Mouse (Mus musculus): ENCODE results near the gene Gabrd. TPM values are rescaled to one million over a fixed set of nuclear protein-coding genes. Genes with fewer than 3 reads are reported as not detected.

Gabrd gene
- polyA plus RNA-seq, 1 experiment from 2014 or later, result 0.18 TPM

GRCm38 (mm10) chr4:155401121-155401520, 3.2 kb upstream of the Gabrd start:
- Histone ChIP-seq H3K9ac (ENCODE audit: low read length) (no peak overlapping the region), H3K4me2 (ENCODE audit: low read length) (no peak overlapping the region), H3K9me3 (ENCODE audit: control insufficient read depth, low read length) (no peaks in the 10 kb centered on the region; the same call in 1 of the 2 replicates), H3K4me1 (replicated peaks; ENCODE audit: control insufficient read depth, insufficient read depth, low read length) (0 out of 2 replicates have a peak, but pooled peaks cover 5% of the 10 kb centered on the region), H3K27me3 (replicated peaks; ENCODE audit: control insufficient read depth, insufficient read depth, low read length) (peaks cover 26% of the 10 kb centered on the region), H3K4me3 (ENCODE audit: low read depth, low read length) (no peak overlapping the region), H3K36me3 (ENCODE audit: control insufficient read depth, insufficient read depth, low read length) (no peaks in the 10 kb centered on the region), H3K27ac (ENCODE audit: low read depth) (no peak overlapping the region)
- DNase-seq (ENCODE audit: low spot score) (no peak), ATAC-seq (replicated peaks; ENCODE audit: low FRiP score, low TSS enrichment, low read depth) (no peak)
- 68% methylated on average over 7 of the region's 7 CpGs for WGBS

GRCm38 (mm10) chr4:155398222-155398540, 269 bp upstream of the Gabrd start:
- Histone ChIP-seq H3K4me1 (replicated peaks; ENCODE audit: control insufficient read depth, insufficient read depth, low read length) (0 out of 2 replicates have a peak, but pooled peaks cover 5% of the 10 kb centered on the region), H3K4me3 (ENCODE audit: low read depth, low read length) (peak overlapping the region; percentile 33), H3K9ac (ENCODE audit: low read length) (no peak overlapping the region), H3K9me3 (ENCODE audit: control insufficient read depth, low read length) (no peaks in the 10 kb centered on the region), H3K27ac (ENCODE audit: low read depth) (no peak overlapping the region), H3K27me3 (replicated peaks; ENCODE audit: control insufficient read depth, insufficient read depth, low read length) (peaks cover 26% of the 10 kb centered on the region), H3K36me3 (ENCODE audit: control insufficient read depth, insufficient read depth, low read length) (no peaks in the 10 kb centered on the region), H3K4me2 (ENCODE audit: low read length) (peak overlapping the region; percentile 71)
- 1% methylated on average over 9 of the region's 9 CpGs for WGBS
- ATAC-seq (replicated peaks; ENCODE audit: low FRiP score, low TSS enrichment, low read depth), result 0 out of 2 replicates have a peak, but pooled peaks have one; percentile 5
- peak; percentile 53 for DNase-seq (ENCODE audit: low spot score)

GRCm38 (mm10) chr4:155396751-155397150, 1.2 kb downstream of the Gabrd start:
- Histone ChIP-seq H3K4me2 (ENCODE audit: low read length) (no peak overlapping the region), H3K27me3 (replicated peaks; ENCODE audit: control insufficient read depth, insufficient read depth, low read length) (peaks cover 26% of the 10 kb centered on the region), H3K36me3 (ENCODE audit: control insufficient read depth, insufficient read depth, low read length) (no peaks in the 10 kb centered on the region), H3K4me1 (replicated peaks; ENCODE audit: control insufficient read depth, insufficient read depth, low read length) (0 out of 2 replicates have a peak, but pooled peaks cover 5% of the 10 kb centered on the region), H3K9me3 (ENCODE audit: control insufficient read depth, low read length) (no peaks in the 10 kb centered on the region), H3K27ac (ENCODE audit: low read depth) (no peak overlapping the region), H3K4me3 (ENCODE audit: low read depth, low read length) (no peak overlapping the region), H3K9ac (ENCODE audit: low read length) (no peak overlapping the region)
- ATAC-seq (replicated peaks; ENCODE audit: low FRiP score, low TSS enrichment, low read depth), result no peak
- DNase-seq (ENCODE audit: low spot score), result no peak
- 91% methylated on average over 4 of the region's 4 CpGs for WGBS

GRCm38 (mm10) chr4:155395471-155395870, 2.4 kb downstream of the Gabrd start:
- H3K27ac ChIP-seq (ENCODE audit: low read depth), result no peak overlapping the region
- no peak for DNase-seq (ENCODE audit: low spot score)
- WGBS, result 92% methylated on average over 5 of the region's 5 CpGs
- no peak overlapping the region for H3K4me3 ChIP-seq (ENCODE audit: low read depth, low read length)
- 0 out of 2 replicates have a peak, but pooled peaks cover 5% of the 10 kb centered on the region for H3K4me1 ChIP-seq (replicated peaks; ENCODE audit: control insufficient read depth, insufficient read depth, low read length)
- H3K4me2 ChIP-seq (ENCODE audit: low read length), result no peak overlapping the region
- H3K36me3 ChIP-seq (ENCODE audit: control insufficient read depth, insufficient read depth, low read length), result no peaks in the 10 kb centered on the region
- no peaks in the 10 kb centered on the region for H3K9me3 ChIP-seq (ENCODE audit: control insufficient read depth, low read length)
- H3K9ac ChIP-seq (ENCODE audit: low read length), result no peak overlapping the region
- peaks cover 26% of the 10 kb centered on the region for H3K27me3 ChIP-seq (replicated peaks; ENCODE audit: control insufficient read depth, insufficient read depth, low read length)
- ATAC-seq (replicated peaks; ENCODE audit: low FRiP score, low TSS enrichment, low read depth), result no peak

- H3K36me3 ChIP-seq (ENCODE audit: control insufficient read depth, insufficient read depth, low read length), result no peaks in the 10 kb centered on the region
Measured at GRCm38 (mm10) chr4:155387166-155387565, 10.7 kb downstream of the Gabrd start.

GRCm38 (mm10) chr4:155383326-155383725, 14.6 kb downstream of the Gabrd start:
- no peak for ATAC-seq (replicated peaks; ENCODE audit: low FRiP score, low TSS enrichment, low read depth)

More at GRCm38 (mm10) chr4:155387166-155387565, 10.7 kb downstream of the Gabrd start:
- WGBS, result 81% methylated on average over 8 of the region's 8 CpGs
- H3K27ac ChIP-seq (ENCODE audit: low read depth), result no peak overlapping the region
- no peaks in the 10 kb centered on the region for H3K27me3 ChIP-seq (replicated peaks; ENCODE audit: control insufficient read depth, insufficient read depth, low read length)
- no peak overlapping the region for H3K9ac ChIP-seq (ENCODE audit: low read length)
- no peaks in the 10 kb centered on the region for H3K9me3 ChIP-seq (ENCODE audit: control insufficient read depth, low read length)
- no peak overlapping the region for H3K4me2 ChIP-seq (ENCODE audit: low read length)
- no peak overlapping the region for H3K4me3 ChIP-seq (ENCODE audit: low read depth, low read length)
- no peaks in the 10 kb centered on the region for H3K4me1 ChIP-seq (replicated peaks; ENCODE audit: control insufficient read depth, insufficient read depth, low read length)
- no peak for DNase-seq (ENCODE audit: low spot score)
- no peak for ATAC-seq (replicated peaks; ENCODE audit: low FRiP score, low TSS enrichment, low read depth)

GRCm38 (mm10) chr4:155382752-155383151, 15.2 kb downstream of the Gabrd start:
- 20% methylated on average over 9 of the region's 9 CpGs for WGBS
- H3K27me3 ChIP-seq (replicated peaks; ENCODE audit: control insufficient read depth, insufficient read depth, low read length), result no peaks in the 10 kb centered on the region
- H3K4me1 ChIP-seq (replicated peaks; ENCODE audit: control insufficient read depth, insufficient read depth, low read length), result no peaks in the 10 kb centered on the region
- no peaks in the 10 kb centered on the region for H3K36me3 ChIP-seq (ENCODE audit: control insufficient read depth, insufficient read depth, low read length)
- H3K9ac ChIP-seq (ENCODE audit: low read length), result no peak overlapping the region
- ATAC-seq (replicated peaks; ENCODE audit: low FRiP score, low TSS enrichment, low read depth) (no peak), DNase-seq (ENCODE audit: low spot score) (no peak)
- no peak overlapping the region for H3K4me3 ChIP-seq (ENCODE audit: low read depth, low read length)
- H3K27ac ChIP-seq (ENCODE audit: low read depth), result no peak overlapping the region
- H3K9me3 ChIP-seq (ENCODE audit: control insufficient read depth, low read length), result no peaks in the 10 kb centered on the region
- H3K4me2 ChIP-seq (ENCODE audit: low read length), result no peak overlapping the region

More at GRCm38 (mm10) chr4:155383326-155383725, 14.6 kb downstream of the Gabrd start:
- Histone ChIP-seq H3K36me3 (ENCODE audit: control insufficient read depth, insufficient read depth, low read length) (no peaks in the 10 kb centered on the region), H3K27me3 (replicated peaks; ENCODE audit: control insufficient read depth, insufficient read depth, low read length) (no peaks in the 10 kb centered on the region), H3K9me3 (ENCODE audit: control insufficient read depth, low read length) (no peaks in the 10 kb centered on the region), H3K4me2 (ENCODE audit: low read length) (no peak overlapping the region), H3K9ac (ENCODE audit: low read length) (no peak overlapping the region), H3K27ac (ENCODE audit: low read depth) (no peak overlapping the region), H3K4me1 (replicated peaks; ENCODE audit: control insufficient read depth, insufficient read depth, low read length) (no peaks in the 10 kb centered on the region), H3K4me3 (ENCODE audit: low read depth, low read length) (no peak overlapping the region)
- 78% methylated on average over 4 of the region's 4 CpGs for WGBS
- no peak for DNase-seq (ENCODE audit: low spot score)

GRCm38 (mm10) chr4:155381974-155382373, 15.9 kb downstream of the Gabrd start:
- 24% methylated on average over 7 of the region's 7 CpGs for WGBS
- no peak for ATAC-seq (replicated peaks; ENCODE audit: low FRiP score, low TSS enrichment, low read depth)
- Histone ChIP-seq H3K4me3 (ENCODE audit: low read depth, low read length) (no peak overlapping the region), H3K9me3 (ENCODE audit: control insufficient read depth, low read length) (no peaks in the 10 kb centered on the region), H3K27ac (ENCODE audit: low read depth) (no peak overlapping the region), H3K4me2 (ENCODE audit: low read length) (no peak overlapping the region), H3K9ac (ENCODE audit: low read length) (no peak overlapping the region), H3K27me3 (replicated peaks; ENCODE audit: control insufficient read depth, insufficient read depth, low read length) (no peaks in the 10 kb centered on the region), H3K36me3 (ENCODE audit: control insufficient read depth, insufficient read depth, low read length) (no peaks in the 10 kb centered on the region), H3K4me1 (replicated peaks; ENCODE audit: control insufficient read depth, insufficient read depth, low read length) (no peaks in the 10 kb centered on the region)
- DNase-seq (ENCODE audit: low spot score), result no peak

All from intestine, embryonic 14.5 days (tissue).